Mouse (Mus musculus) cortical plate, adult 2 months (tissue): ENCODE measurements around the gene Olfr1329. TPM values are rescaled to one million over a fixed set of nuclear protein-coding genes. Genes with fewer than 3 reads are reported as not detected.
"Not testable (repeated sequence)": the region's sequence is repeated elsewhere in the genome, so short reads cannot be mapped to it uniquely, and the experiment has no call there.

Source experiments
- H3K27ac ChIP-seq: fragments of 200-500 bp; 2 replicates; pipeline ENCODE4 v1.5.1; 2012; ENCODE audit warnings: low read length, control low read depth, inconsistent platforms; ENCODE audit not compliant: insufficient read depth
- H3K4me1 ChIP-seq: fragments of 200-500 bp; 2 replicates; pipeline ENCODE4 v1.6.1; 2011; ENCODE audit warnings: low read length; ENCODE audit not compliant: control insufficient read depth, insufficient read depth
- H3K4me3 ChIP-seq: fragments of 200-500 bp; 2 replicates; pipeline ENCODE4 v1.5.1; 2011; ENCODE audit warnings: mild to moderate bottlenecking, low read length, control low read depth; ENCODE audit not compliant: insufficient read depth
- CTCF ChIP-seq: fragments of 200-500 bp; IDR thresholded peaks from 2 replicates; pipeline ENCODE4 v1.5.1; 2011; ENCODE audit warnings: mild to moderate bottlenecking, control low read depth, low read length; ENCODE audit not compliant: insufficient read depth; ENCODE audit errors: extremely low read depth
- POLR2A ChIP-seq: fragments of 200-500 bp; IDR thresholded peaks from 2 replicates; pipeline ENCODE4 v1.6.1; 2011; ENCODE audit warnings: mild to moderate bottlenecking, low read length, control low read depth; ENCODE audit not compliant: insufficient read depth; ENCODE audit errors: extremely low read depth
- polyA plus RNA-seq: library from polyadenylated mRNA; depleted of rRNA; stranded (reverse); fragments of >200 nt; gene quantifications from 2 replicates; pipeline ENCODE4 v1.2.3, GENCODE M21; 2012; rRNA removed

Olfr1329 gene
- polyA plus RNA-seq, result not detected in 2 replicates

- H3K4me1 ChIP-seq, H3K27ac ChIP-seq, H3K4me3 ChIP-seq: not testable (repeated sequence)
Measured at GRCm38 (mm10) chr4:118917365-118917764, at the start of gene Olfr1329. Gene Olfr1329 (minus strand): TSS chr4:118917465.

DNA sequence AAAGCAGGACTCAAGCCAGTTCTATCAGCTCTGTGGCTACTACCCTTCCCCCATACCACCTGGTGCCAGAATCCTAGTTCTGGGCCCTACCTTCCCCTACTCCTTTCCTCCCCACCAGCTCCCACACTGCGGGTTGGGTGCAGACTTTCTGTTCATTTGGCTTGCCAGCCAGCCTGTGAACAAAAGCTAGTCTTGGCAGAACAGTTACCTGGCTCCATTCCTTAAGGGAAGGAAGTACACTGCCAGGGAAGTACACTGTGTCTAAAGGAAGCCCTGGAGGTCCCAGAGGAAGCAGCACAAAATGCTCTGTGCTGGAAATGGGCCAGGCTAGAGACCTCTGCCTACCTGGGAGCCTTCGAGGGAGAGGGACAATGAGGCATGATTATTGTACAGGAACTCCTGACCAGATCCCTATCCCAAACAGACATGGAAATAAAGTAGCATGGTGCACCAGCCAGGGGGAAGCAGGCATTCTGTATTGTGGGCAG, 43.9 kb upstream of the Olfr1329 start, which contains the start of gene Lao1:
TSS of gene Lao1 (plus strand) at position 438 of the 488 bp plus-strand sequence.
- peaks cover 2% of the 10 kb centered on the region; the same call in 1 of the 2 replicates for H3K4me1 ChIP-seq
- H3K4me3 ChIP-seq, result no peak within 1 kb of the TSS
- H3K27ac ChIP-seq, result peak within 1 kb of the TSS; percentile 7; the same call in 1 of the 2 replicates
- TF ChIP-seq POLR2A (no peak), CTCF (no peak)

GRCm38 (mm10) chr4:118958812-118959211, 41.5 kb upstream of the Olfr1329 start:
- TF ChIP-seq CTCF, result no peak
- TF ChIP-seq POLR2A, result no peak
- Histone ChIP-seq H3K4me3 (no peak overlapping the region), H3K4me1 (peaks cover 2% of the 10 kb centered on the region; the same call in 1 of the 2 replicates), H3K27ac (no peak overlapping the region)

DNA sequence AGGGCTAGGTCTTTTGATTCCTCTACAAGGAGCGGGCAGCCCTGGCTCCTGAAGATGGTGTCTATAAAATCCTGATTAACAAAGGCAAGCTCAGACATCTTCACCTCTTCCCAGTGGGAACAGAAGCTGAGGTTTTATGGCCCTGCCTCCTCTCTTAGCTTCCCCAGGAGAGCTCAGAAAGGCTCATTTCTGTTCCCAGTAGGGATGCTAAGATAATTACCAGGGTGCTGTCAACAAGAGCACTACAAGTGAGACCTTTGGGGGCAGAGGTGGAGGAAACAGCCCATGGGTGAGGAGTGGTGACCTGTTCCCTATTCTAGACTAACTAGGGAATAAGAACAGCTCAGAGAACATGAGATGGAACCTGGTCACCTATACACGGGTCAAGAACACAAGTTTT, 21.2 kb upstream of the Olfr1329 start, which contains the start of gene Olfr1328:
TSS of gene Olfr1328 (minus strand) at position 101 of the 400 bp plus-strand sequence.
- Histone ChIP-seq H3K4me3 (no peak within 1 kb of the TSS), H3K4me1 (no peaks in the 10 kb centered on the region), H3K27ac (no peak within 1 kb of the TSS)
- TF ChIP-seq CTCF, result no peak
- no peak for TF ChIP-seq POLR2A

DNA sequence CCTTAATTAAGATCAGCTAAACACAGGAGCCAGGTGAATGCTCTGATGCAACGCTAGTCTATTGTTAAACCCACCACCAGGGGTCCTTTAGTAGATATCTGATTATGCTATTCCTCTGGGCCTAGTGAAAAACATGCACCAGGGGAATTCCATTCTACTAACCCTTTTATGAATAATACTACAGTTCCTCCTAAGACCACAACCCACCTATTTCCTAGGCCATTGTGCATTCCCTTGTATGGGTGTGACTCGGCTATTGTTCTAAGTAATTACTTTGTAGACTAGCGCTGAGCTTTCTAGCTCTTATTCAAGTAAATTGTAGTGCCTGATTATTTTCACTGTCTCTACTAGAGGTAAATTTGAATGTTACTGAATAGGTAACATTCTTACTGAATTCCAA, 14.1 kb upstream of the Olfr1329 start:
- H3K4me3 ChIP-seq, H3K27ac ChIP-seq, H3K4me1 ChIP-seq: not testable (repeated sequence)

DNA sequence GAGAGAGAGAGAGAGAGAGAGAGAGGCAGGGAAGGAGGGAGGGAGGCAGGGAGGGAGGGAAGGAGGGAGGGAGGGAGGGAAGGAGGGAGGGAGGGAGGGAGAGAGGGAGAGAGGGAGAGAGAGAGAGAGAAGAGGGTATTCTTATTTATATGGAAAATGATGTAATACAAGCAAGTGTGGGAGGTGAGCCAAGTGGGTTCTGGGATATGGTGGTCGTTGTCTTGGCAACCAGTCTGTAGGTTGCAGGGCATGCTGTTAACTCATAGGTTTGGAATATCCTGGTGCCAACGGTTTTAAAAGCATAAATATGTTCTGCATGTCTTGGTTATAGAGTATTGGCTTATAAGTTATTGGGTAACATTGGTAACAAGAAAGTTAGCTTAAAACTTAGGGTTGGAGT, 15.3 kb downstream of the Olfr1329 start:
- H3K4me3 ChIP-seq, result no peak overlapping the region
- TF ChIP-seq POLR2A (no peak), CTCF (no peak)
- H3K4me1 ChIP-seq, result no peaks in the 10 kb centered on the region
- no peak overlapping the region for H3K27ac ChIP-seq

GRCm38 (mm10) chr4:118888297-118888696, 29.0 kb downstream of the Olfr1329 start, which contains the start of gene Olfr1330:
Gene Olfr1330 (plus strand): TSS chr4:118888597.
- Histone ChIP-seq H3K4me3 (no peak within 1 kb of the TSS), H3K4me1 (no peaks in the 10 kb centered on the region), H3K27ac (no peak within 1 kb of the TSS)
- TF ChIP-seq POLR2A (no peak), CTCF (no peak)

GRCm38 (mm10) chr4:118867566-118867965, 49.7 kb downstream of the Olfr1329 start:
- Histone ChIP-seq H3K4me3 (no peak overlapping the region), H3K4me1 (no peaks in the 10 kb centered on the region), H3K27ac (no peak overlapping the region)
- TF ChIP-seq CTCF (no peak), POLR2A (no peak)

Other genes starting within 250 kb of the Olfr1329 start
- gene Olfr1342, start 224.7 kb downstream of the Olfr1329 start, polyA plus RNA-seq, result not detected in 2 replicates
- gene Olfr1341, start 213.9 kb downstream of the Olfr1329 start, polyA plus RNA-seq, result not detected in 2 replicates
- gene Olfr1340, start 197.3 kb downstream of the Olfr1329 start, polyA plus RNA-seq, result not detected in 2 replicates
- not detected in 2 replicates for gene Olfr1339, start 185.3 kb downstream of the Olfr1329 start, polyA plus RNA-seq
- not detected in 2 replicates for gene Olfr1338, start 158.7 kb downstream of the Olfr1329 start, polyA plus RNA-seq
- gene Olfr1337, start 134.9 kb downstream of the Olfr1329 start, polyA plus RNA-seq, result not detected in 2 replicates
- gene Olfr1335, start 107.5 kb downstream of the Olfr1329 start, polyA plus RNA-seq, result not detected in 2 replicates
- gene Olfr1333, start 81.2 kb downstream of the Olfr1329 start, polyA plus RNA-seq, result not detected in 2 replicates
- not detected in 2 replicates for gene Olfr1331, start 52.8 kb downstream of the Olfr1329 start, polyA plus RNA-seq
- gene Olfr1330, start 28.9 kb downstream of the Olfr1329 start, polyA plus RNA-seq, result not detected in 2 replicates
- not detected in 2 replicates for gene Olfr1328, start 21.1 kb upstream of the Olfr1329 start, polyA plus RNA-seq
- 0.10 and 0.17 TPM in 2 replicates for gene Lao1, start 44.1 kb upstream of the Olfr1329 start, polyA plus RNA-seq
- gene Slc2a1, start 191.2 kb upstream of the Olfr1329 start, polyA plus RNA-seq, result 112 and 125 TPM in 2 replicates